Mouse (Mus musculus): ENCODE measurements around the gene Fbxo41.

DNA sequence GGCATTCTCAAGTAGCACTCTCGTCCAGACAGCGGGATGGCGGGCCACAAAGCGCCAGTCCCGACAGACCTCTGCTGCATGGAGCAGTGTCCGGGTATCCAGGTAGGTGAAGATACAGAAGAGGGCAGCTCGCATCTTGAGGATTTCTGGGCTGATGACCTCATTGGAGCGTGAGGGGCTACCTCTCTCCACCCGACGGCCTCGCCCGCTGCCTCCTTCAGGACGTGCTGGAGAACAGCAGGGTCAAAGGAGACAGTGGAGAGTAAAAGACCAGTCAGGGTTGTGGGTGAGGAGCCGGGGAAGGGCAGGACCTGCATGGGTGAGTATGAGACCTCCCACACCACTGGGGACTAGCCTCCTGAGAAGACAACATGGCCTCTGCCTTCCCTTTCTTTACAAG is 24.4 kb downstream of the Fbxo41 start:
- TF ChIP-seq CTCF (IDR thresholded peaks at IDR 0.05; ENCODE audit: low read depth) (no peak), EP300 (optimal IDR thresholded peaks at IDR 0.05) (no peak)

Measured in stomach, postnatal 0 days (tissue).